Mouse (Mus musculus) thymus, postnatal 4 days (tissue): ENCODE data around the gene Mlx.

Source experiments
- DNase-seq: peaks from one replicate; pipeline ENCODE4 v3.0.0; 2021

Gene Mlx

DNA sequence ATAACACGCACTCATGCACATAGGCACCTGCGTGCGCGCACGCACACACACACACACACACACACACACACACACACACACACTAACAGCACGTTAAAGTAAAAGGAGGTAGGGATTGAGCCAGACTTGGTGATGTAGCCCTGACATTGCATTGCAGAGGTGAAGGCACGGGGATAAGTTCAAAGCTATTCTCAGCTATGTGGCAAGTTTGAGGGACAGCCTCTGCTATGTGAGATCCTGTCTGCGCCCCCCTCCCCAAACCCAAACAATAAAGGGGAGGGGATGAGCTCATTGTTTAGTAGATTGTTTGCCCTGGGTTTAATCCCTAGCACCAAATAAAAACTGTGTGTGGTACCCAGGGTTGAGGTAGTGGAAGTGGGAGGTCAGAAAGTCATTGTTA, 54.0 kb downstream of the Mlx start:
- no peak for DNase-seq
